Mouse (Mus musculus) adipose tissue, adult 10 weeks (tissue): ENCODE measurements around the gene Omd. TPM values are rescaled to one million over a fixed set of nuclear protein-coding genes. Genes with fewer than 3 reads are reported as not detected.

ENCODE experiments used
- polyA plus RNA-seq: library from polyadenylated mRNA; stranded (reverse); fragments of 350-450 nt; fragmentation: Illumina TruSeq; extraction: RNeasy Lipid Tissue Mini Kit (QIAGEN cat#74804); gene quantifications from one replicate; pipeline ENCODE4 v1.2.3, GENCODE M21; 2014; ENCODE audit warnings: low read depth, low replicate concordance

Gene Omd
- polyA plus RNA-seq, result 5.0 TPM

GRCm38 (mm10) chr13:49581541-49582530, at the start of gene Omd:
TSS of gene Omd (plus strand) at chr13:49582462.

GRCm38 (mm10) chr13:49544279-49544678, 38.0 kb upstream of the Omd start, which contains the start of gene Aspn:
TSS of gene Aspn (plus strand) at chr13:49544443.

GRCm38 (mm10) chr13:49607714-49608113, 25.5 kb downstream of the Omd start, which contains the start of gene Ogn:
TSS of gene Ogn (plus strand) at chr13:49608046.

Other genes starting within 250 kb of the Omd start
- 22.7 TPM for gene Bicd2, start 240.9 kb upstream of the Omd start, polyA plus RNA-seq
- 14.9 TPM for gene Ippk, start 161.2 kb upstream of the Omd start, polyA plus RNA-seq
- 0.12 TPM for gene Tes3-ps, start 89.1 kb upstream of the Omd start, polyA plus RNA-seq
- gene Ecm2, start 77.7 kb upstream of the Omd start, polyA plus RNA-seq, result 15.4 TPM
- gene Aspn, start 38.0 kb upstream of the Omd start, polyA plus RNA-seq, result 22.3 TPM
- 116 TPM for gene Ogn, start 25.6 kb downstream of the Omd start, polyA plus RNA-seq
- 2.1 TPM for gene Cenpp, start 70.3 kb downstream of the Omd start, polyA plus RNA-seq
- 10.6 TPM for gene Nol8, start 70.6 kb downstream of the Omd start, polyA plus RNA-seq
- gene Iars, start 99.6 kb downstream of the Omd start, polyA plus RNA-seq, result 22.6 TPM
- 0.25 TPM for gene Gm30302, start 216.5 kb downstream of the Omd start, polyA plus RNA-seq